Mouse (Mus musculus) C2C12 (cell line): ENCODE data around the gene Ccdc149. TPM values are rescaled to one million over a fixed set of nuclear protein-coding genes. Genes with fewer than 3 reads are reported as not detected.

Experiments used
- H3K27me3 ChIP-seq: one replicate; pipeline ENCODE4 v1.6.1; 2011; ENCODE audit not compliant: control insufficient read depth, insufficient read depth, insufficient read length
- H3K36me3 ChIP-seq: one replicate; pipeline ENCODE4 v1.6.1; 2011; ENCODE audit not compliant: control insufficient read depth, insufficient read depth
- H3K4me3 ChIP-seq: one replicate; pipeline ENCODE4 v1.5.1; 2011; ENCODE audit warnings: mild to moderate bottlenecking, control low read depth; ENCODE audit not compliant: poor library complexity, insufficient read depth, severe bottlenecking
- H3K79me2 ChIP-seq: one replicate; pipeline ENCODE4 v1.6.1; 2011; ENCODE audit not compliant: control insufficient read depth, insufficient read depth
- H3K79me3 ChIP-seq: one replicate; pipeline ENCODE4 v1.6.1; 2011; ENCODE audit warnings: low read depth, control low read depth
- H3ac ChIP-seq: one replicate; pipeline ENCODE3; 2011; ENCODE audit warnings: low read depth; ENCODE audit not compliant: control insufficient read depth, insufficient read length
- CEBPB ChIP-seq: IDR thresholded peaks from one replicate; pipeline ENCODE4 v1.6.1; 2011; ENCODE audit warnings: low read depth, mild to moderate bottlenecking, control low read depth, moderate library complexity
- CTCF ChIP-seq: IDR thresholded peaks from one replicate; pipeline ENCODE4 v1.5.1; 2011; ENCODE audit not compliant: control insufficient read depth, insufficient read depth, insufficient read length
- FOSL1 ChIP-seq: IDR thresholded peaks from one replicate; pipeline ENCODE4 v1.8.0; 2011; ENCODE audit warnings: mild to moderate bottlenecking, low read length; ENCODE audit not compliant: poor library complexity, insufficient read depth, severe bottlenecking
- MAX ChIP-seq: IDR thresholded peaks from one replicate; pipeline ENCODE4 v1.6.1; 2011; ENCODE audit warnings: mild to moderate bottlenecking, control low read depth
- MYOD1 ChIP-seq: IDR thresholded peaks from one replicate; pipeline ENCODE4 v1.6.1; 2011; ENCODE audit warnings: low read depth; ENCODE audit not compliant: control insufficient read depth, insufficient read length
- MYOG ChIP-seq: IDR thresholded peaks from one replicate; pipeline ENCODE4 v1.6.1; 2011; ENCODE audit not compliant: control insufficient read depth, insufficient read length; ENCODE audit errors: extremely low read depth
- USF1 ChIP-seq: IDR thresholded peaks from one replicate; pipeline ENCODE4 v1.6.1; 2011; ENCODE audit warnings: low read depth, mild to moderate bottlenecking, control low read depth, moderate library complexity
- polyA plus RNA-seq: library from polyadenylated mRNA; unstranded; fragments of >200 nt; fragmentation: generic; extraction: Trizol; gene quantifications from one replicate; pipeline ENCODE4 v1.2.1, GENCODE M21; 2012; ENCODE audit warnings: missing spikeins

Gene Ccdc149
- polyA plus RNA-seq, 1 experiment = 0.01 TPM

- H3K27me3 ChIP-seq = no peaks in the 10 kb centered on the region
- no peaks in the 10 kb centered on the region for H3K36me3 ChIP-seq
- no peaks in the 10 kb centered on the region for H3K79me3 ChIP-seq
- no peaks in the 10 kb centered on the region for H3K79me2 ChIP-seq
- no peak for TF ChIP-seq MAX
- TF ChIP-seq FOSL1 = no peak
- no peak for TF ChIP-seq USF1
- TF ChIP-seq CEBPB = no peak
- TF ChIP-seq CTCF = no peak
- no peak for TF ChIP-seq MYOD1
- no peak for TF ChIP-seq MYOG
- H3K4me3 ChIP-seq = no peak overlapping the region
- H3ac ChIP-seq = no peak overlapping the region
Observed at GRCm38 (mm10) chr5:52370901-52371300, 100.4 kb downstream of the Ccdc149 start.

GRCm38 (mm10) chr5:52367866-52368840 lies 103.2 kb downstream of the Ccdc149 start:
- Histone ChIP-seq H3K79me2 (no peaks in the 10 kb centered on the region), H3K4me3 (no peak overlapping the region), H3ac (no peak overlapping the region), H3K79me3 (no peaks in the 10 kb centered on the region), H3K36me3 (no peaks in the 10 kb centered on the region), H3K27me3 (no peaks in the 10 kb centered on the region)
- TF ChIP-seq USF1 (no peak), MYOD1 (no peak), CEBPB (no peak), CTCF (no peak), MAX (no peak), MYOG (no peak), FOSL1 (no peak)

DNA sequence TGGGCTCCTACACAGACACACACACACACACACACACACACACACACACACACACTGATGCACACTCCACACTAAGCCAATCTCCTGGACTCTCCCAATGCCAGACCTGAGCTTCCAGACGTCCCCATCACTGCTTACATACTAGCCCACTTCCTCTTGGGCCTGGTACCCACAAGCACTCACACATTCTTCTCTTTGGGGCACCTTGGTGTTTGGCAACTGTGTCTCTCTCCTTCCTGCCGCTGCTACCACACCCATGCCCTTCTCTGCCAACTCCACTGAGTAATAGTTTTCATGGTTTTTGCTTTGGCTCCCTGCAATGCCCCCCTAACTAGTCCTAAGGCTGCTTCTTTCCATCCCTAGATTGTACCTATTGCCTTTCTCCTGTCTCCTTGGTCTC lies 104.7 kb downstream of the Ccdc149 start:
- no peak for TF ChIP-seq FOSL1
- no peak for TF ChIP-seq CTCF
- peak; percentile 30 for TF ChIP-seq CEBPB
- no peak for TF ChIP-seq MYOD1
- no peak for TF ChIP-seq MAX
- TF ChIP-seq MYOG = no peak
- Histone ChIP-seq H3K79me3 (no peaks in the 10 kb centered on the region), H3ac (no peak overlapping the region), H3K36me3 (no peaks in the 10 kb centered on the region), H3K4me3 (no peak overlapping the region), H3K27me3 (no peaks in the 10 kb centered on the region), H3K79me2 (no peaks in the 10 kb centered on the region)

DNA sequence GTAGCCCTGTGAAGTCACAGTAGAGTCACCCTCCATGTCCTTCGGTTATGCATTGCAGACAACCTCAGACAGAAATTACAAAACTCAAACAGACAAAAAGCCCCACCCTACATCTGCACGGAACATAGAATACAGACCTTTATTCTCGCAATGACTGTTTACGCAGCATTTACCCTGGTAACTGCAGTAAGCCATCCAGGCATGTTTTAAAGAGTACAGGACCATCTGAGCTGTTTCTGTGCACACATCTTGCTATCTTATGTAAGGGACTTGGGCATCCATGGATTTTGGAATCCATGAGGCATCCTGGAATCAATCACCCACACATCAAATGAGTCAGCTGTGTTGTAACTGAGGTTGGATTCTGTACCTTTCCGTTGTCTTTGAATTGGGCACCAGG lies 105.4 kb downstream of the Ccdc149 start:
- no peaks in the 10 kb centered on the region for H3K27me3 ChIP-seq
- no peaks in the 10 kb centered on the region for H3K79me2 ChIP-seq
- no peak overlapping the region for H3K4me3 ChIP-seq
- no peak overlapping the region for H3ac ChIP-seq
- H3K36me3 ChIP-seq = no peaks in the 10 kb centered on the region
- no peaks in the 10 kb centered on the region for H3K79me3 ChIP-seq
- no peak for TF ChIP-seq MYOG
- peak; percentile 6 for TF ChIP-seq CEBPB

- H3K4me3 ChIP-seq = no peak overlapping the region
- TF ChIP-seq MAX (no peak), MYOG (no peak), USF1 (no peak), FOSL1 (no peak), CTCF (no peak), MYOD1 (no peak), CEBPB (no peak)
Observed at GRCm38 (mm10) chr5:52364521-52364920, 106.8 kb downstream of the Ccdc149 start.

More at GRCm38 (mm10) chr5:52364521-52364920, 106.8 kb downstream of the Ccdc149 start:
- Histone ChIP-seq H3K27me3 (no peaks in the 10 kb centered on the region), H3K79me3 (no peaks in the 10 kb centered on the region), H3ac (no peak overlapping the region), H3K36me3 (no peaks in the 10 kb centered on the region), H3K79me2 (no peaks in the 10 kb centered on the region)
